Mouse (Mus musculus) stomach, postnatal 0 days (tissue): ENCODE data around the gene Gm12248. TPM values are rescaled to one million over a fixed set of nuclear protein-coding genes. Genes with fewer than 3 reads are reported as not detected.

ENCODE experiments used
- ATAC-seq: fragments of 200-750 bp; cut with Nextera tagmentation; 2 replicates; pipeline ENCODE4 v1.8.0; 2017; ENCODE audit not compliant: low FRiP score, low TSS enrichment
- DNase-seq: peaks from one replicate; pipeline ENCODE4 v3.0.0-alpha.2; 2016; ENCODE audit warnings: low spot score
- H3K27ac ChIP-seq: fragments of 300-500 bp; sonication (generic); replicated peaks from 2 replicates; pipeline ENCODE4 v1.5.1; 2014; ENCODE audit warnings: mild to moderate bottlenecking, control low read depth
- H3K27me3 ChIP-seq: fragments of 300-500 bp; sonication (generic); 2 replicates; pipeline ENCODE4 v1.6.1; 2014; ENCODE audit warnings: low read length; ENCODE audit not compliant: control insufficient read depth, insufficient read depth
- H3K36me3 ChIP-seq: fragments of 300-500 bp; sonication (generic); 2 replicates; pipeline ENCODE4 v1.6.1; 2014; ENCODE audit warnings: low read length, mixed read lengths; ENCODE audit not compliant: control insufficient read depth, insufficient read depth
- H3K4me1 ChIP-seq: fragments of 300-500 bp; sonication (generic); replicated peaks from 2 replicates; pipeline ENCODE4 v1.6.1; 2014; ENCODE audit warnings: antibody characterized with exemption; ENCODE audit not compliant: control insufficient read depth, insufficient read depth
- H3K4me2 ChIP-seq: fragments of 300-500 bp; sonication (generic); replicated peaks from 2 replicates; pipeline ENCODE4 v1.6.1; 2014; ENCODE audit warnings: low read depth, mild to moderate bottlenecking, control low read depth, moderate library complexity
- H3K4me3 ChIP-seq: fragments of 300-500 bp; sonication (generic); 2 replicates; pipeline ENCODE4 v1.5.1; 2014; ENCODE audit warnings: low read depth, low read length, control low read depth
- H3K9ac ChIP-seq: fragments of 300-500 bp; sonication (generic); 2 replicates; pipeline ENCODE4 v1.6.1; 2014; ENCODE audit warnings: mild to moderate bottlenecking, low read length, control low read depth, mixed read lengths
- H3K9me3 ChIP-seq: fragments of 300-500 bp; sonication (generic); 2 replicates; pipeline ENCODE4 v1.6.1; 2016; ENCODE audit warnings: low read length; ENCODE audit not compliant: control insufficient read depth
- CTCF ChIP-seq: IDR thresholded peaks from 2 replicates; pipeline ENCODE4 v1.5.1; 2016; ENCODE audit warnings: antibody characterized with exemption, low read depth, mild to moderate bottlenecking, moderate library complexity
- EP300 ChIP-seq: optimal IDR thresholded peaks from 2 replicates; pipeline ENCODE3; 2016; ENCODE audit warnings: antibody characterized with exemption
- WGBS: fragments of 180-500 bp; shearing (Covaris S2); extraction: QIAGEN DNeasy Blood & Tissue Kit; methylation state at CpG from one replicate; pipeline ENCODE4 v1.1.7; 2014; 5-methylcytosine and 5-hydroxymethylcytosine counted together
- polyA plus RNA-seq: library from polyadenylated mRNA; unstranded; fragments of >200 nt; fragmentation: Nextera tagmentation; extraction: Ambion mirVana; gene quantifications from 2 replicates; pipeline ENCODE4 v1.2.1, GENCODE M21; 2015

Gene Gm12248
- polyA plus RNA-seq, 1 experiment from 2014 or later, result not detected

DNA sequence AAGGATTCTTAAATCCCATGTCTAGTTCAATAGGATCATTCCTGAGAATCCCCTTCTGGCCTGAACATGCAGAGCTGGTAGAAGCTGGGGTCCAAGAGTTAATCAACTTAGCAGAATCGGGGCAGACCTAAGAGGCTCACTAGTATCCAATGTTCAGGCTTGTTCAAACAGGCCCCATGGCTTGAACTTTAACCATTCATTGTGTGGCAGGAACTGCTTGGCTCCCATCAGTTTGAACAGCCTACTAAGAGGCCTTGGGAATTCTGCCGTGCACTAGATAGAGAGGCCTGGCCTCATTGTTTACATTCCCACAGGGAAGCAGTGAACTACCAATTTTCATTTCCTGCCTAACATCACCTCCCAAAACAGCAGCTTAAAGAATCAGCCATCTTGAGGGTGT lies 71.3 kb downstream of the Gm12248 start:
- Histone ChIP-seq H3K9ac (peak overlapping the region; percentile 18; the same call in 1 of the 2 replicates), H3K4me1 (peaks cover 31% of the 10 kb centered on the region), H3K4me2 (no peak overlapping the region), H3K36me3 (no peaks in the 10 kb centered on the region), H3K9me3 (no peaks in the 10 kb centered on the region), H3K27ac (peak overlapping the region; percentile 77), H3K27me3 (no peaks in the 10 kb centered on the region), H3K4me3 (no peak overlapping the region)
- TF ChIP-seq EP300 (no peak), CTCF (no peak)
- 0 out of 2 replicates have a peak, but pooled peaks have one; percentile 49 for ATAC-seq
- WGBS, result 4% methylated on average over 2 of the region's 2 CpGs
- no peak for DNase-seq

DNA sequence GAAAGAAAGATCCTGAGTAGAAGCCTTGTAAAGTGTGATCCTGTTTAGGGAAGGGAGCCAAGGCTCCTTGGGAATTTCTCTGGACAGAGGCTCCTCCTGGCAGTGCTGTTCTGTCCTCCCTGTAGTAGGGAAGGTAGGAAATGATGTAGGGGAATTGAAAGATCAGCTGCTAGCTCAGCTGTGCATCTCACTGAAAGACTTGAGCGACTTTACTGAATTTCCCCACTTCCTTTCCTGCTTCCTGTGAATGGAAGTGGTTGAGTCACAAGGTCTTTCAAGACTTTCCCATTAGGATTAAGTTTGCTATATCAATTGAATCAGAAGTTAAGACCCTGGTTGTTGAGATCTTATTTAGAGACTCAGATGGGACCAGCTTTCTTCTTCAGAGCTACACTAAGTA lies 71.8 kb downstream of the Gm12248 start:
- TF ChIP-seq CTCF, result no peak
- TF ChIP-seq EP300, result no peak
- peaks cover 35% of the 10 kb centered on the region for H3K4me1 ChIP-seq
- no peaks in the 10 kb centered on the region for H3K36me3 ChIP-seq
- DNase-seq (no peak), ATAC-seq (no peak)
- H3K4me3 ChIP-seq, result no peak overlapping the region
- H3K9ac ChIP-seq, result no peak overlapping the region
- H3K9me3 ChIP-seq, result no peaks in the 10 kb centered on the region
- H3K27me3 ChIP-seq, result no peaks in the 10 kb centered on the region
- peak overlapping the region; percentile 77 for H3K27ac ChIP-seq
- H3K4me2 ChIP-seq, result no peak overlapping the region
- WGBS, result 23% methylated on average over 1 of the region's 1 CpGs

DNA sequence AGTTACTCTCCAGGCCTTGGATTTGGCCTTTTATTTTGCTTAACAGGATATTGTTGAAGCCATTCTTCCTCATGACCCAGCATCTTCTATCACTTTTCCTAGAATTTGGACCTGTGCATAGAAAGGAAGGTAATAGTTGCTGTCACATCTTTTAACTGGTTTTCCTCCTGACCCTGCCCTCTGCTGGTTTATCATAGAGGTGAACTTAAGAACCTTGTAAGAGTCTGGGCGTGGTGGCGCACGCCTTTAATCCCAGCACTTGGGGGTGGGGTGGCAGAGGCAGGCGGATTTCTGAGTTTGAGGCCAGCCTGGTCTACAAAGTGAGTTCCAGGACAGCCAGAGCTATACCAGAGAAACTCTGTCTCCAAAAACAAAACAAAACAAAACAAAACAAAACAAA lies 74.2 kb downstream of the Gm12248 start:
- TF ChIP-seq CTCF, result peak; percentile 34; the same call in 1 of the 2 replicates
- TF ChIP-seq EP300, result no peak
- H3K27me3 ChIP-seq, result no peaks in the 10 kb centered on the region
- H3K36me3 ChIP-seq, result no peaks in the 10 kb centered on the region
- H3K4me1 ChIP-seq, result peaks cover 33% of the 10 kb centered on the region
- H3K27ac ChIP-seq, result peak overlapping the region; percentile 13; the same call in 1 of the 2 replicates
- 71% methylated on average over 4 of the region's 4 CpGs for WGBS
- DNase-seq, result no peak
- H3K9me3 ChIP-seq, result no peaks in the 10 kb centered on the region
- H3K4me2 ChIP-seq, result no peak overlapping the region
- ATAC-seq, result no peak
- H3K4me3 ChIP-seq, result no peak overlapping the region
- H3K9ac ChIP-seq, result no peak overlapping the region

DNA sequence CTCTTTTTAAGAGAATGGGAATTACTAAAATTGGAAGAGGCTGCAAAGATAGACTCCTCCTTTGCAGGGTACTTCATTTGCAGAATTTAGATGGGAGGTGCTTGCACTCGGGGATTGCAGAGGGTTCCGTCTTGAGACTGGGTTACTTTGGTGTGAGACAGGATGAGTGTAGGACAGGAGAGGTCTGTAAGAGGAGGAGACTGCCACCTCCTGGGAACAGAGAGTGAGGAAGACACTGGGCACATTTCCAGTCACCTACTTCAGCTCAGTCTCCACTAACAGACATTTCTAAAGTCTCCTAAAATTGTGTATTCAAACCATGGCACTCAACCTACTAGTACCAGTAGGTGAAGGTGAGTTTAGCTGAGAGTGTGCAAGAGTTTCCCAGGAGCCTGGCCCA lies 74.6 kb downstream of the Gm12248 start:
- H3K27ac ChIP-seq, result peak overlapping the region; percentile 13; the same call in 1 of the 2 replicates
- TF ChIP-seq CTCF (peak; percentile 53), EP300 (no peak)
- no peaks in the 10 kb centered on the region for H3K9me3 ChIP-seq
- no peak overlapping the region for H3K4me2 ChIP-seq
- WGBS, result 33% methylated on average over 2 of the region's 2 CpGs
- no peaks in the 10 kb centered on the region for H3K36me3 ChIP-seq
- H3K9ac ChIP-seq, result no peak overlapping the region
- H3K4me3 ChIP-seq, result no peak overlapping the region
- H3K4me1 ChIP-seq, result peaks cover 33% of the 10 kb centered on the region
- DNase-seq (no peak), ATAC-seq (peak; percentile 39; the same call in 1 of the 2 replicates)
- no peaks in the 10 kb centered on the region for H3K27me3 ChIP-seq

DNA sequence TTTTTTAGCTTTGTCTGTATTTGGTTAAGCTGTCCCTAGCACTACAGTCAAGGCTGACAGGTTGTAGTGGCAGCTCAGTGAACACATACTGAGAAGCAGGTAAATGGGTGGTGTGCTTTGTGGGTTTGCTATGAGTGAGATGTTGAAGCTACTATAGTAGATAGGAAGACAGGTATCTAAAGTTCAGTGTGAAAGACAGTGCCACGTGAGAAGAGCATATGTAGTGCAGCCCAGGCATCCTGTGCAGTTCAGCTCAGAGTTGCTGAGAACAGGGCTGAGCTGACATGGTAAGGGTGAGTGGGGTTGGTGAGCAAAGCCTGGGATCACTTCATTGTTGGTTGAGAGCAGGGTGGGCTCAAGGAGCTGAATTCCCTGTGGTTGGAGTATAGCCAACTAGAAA lies 75.5 kb downstream of the Gm12248 start:
- Histone ChIP-seq H3K36me3 (no peaks in the 10 kb centered on the region), H3K4me3 (no peak overlapping the region), H3K4me1 (peaks cover 33% of the 10 kb centered on the region), H3K27me3 (no peaks in the 10 kb centered on the region), H3K9me3 (no peaks in the 10 kb centered on the region), H3K27ac (peak overlapping the region; percentile 65; the same call in 1 of the 2 replicates), H3K9ac (0 out of 2 replicates have a peak overlapping the region, but pooled peaks have one; percentile 31), H3K4me2 (no peak overlapping the region; the same call in 1 of the 2 replicates)
- ATAC-seq (0 out of 2 replicates have a peak, but pooled peaks have one; percentile 2), DNase-seq (no peak)
- no peak for TF ChIP-seq CTCF
- TF ChIP-seq EP300, result no peak
- 41% methylated on average over 1 of the region's 1 CpGs for WGBS

- no peaks in the 10 kb centered on the region for H3K27me3 ChIP-seq
- H3K36me3 ChIP-seq, result no peaks in the 10 kb centered on the region
- peaks cover 25% of the 10 kb centered on the region for H3K4me1 ChIP-seq
- H3K9me3 ChIP-seq, result no peaks in the 10 kb centered on the region
- DNase-seq (no peak), ATAC-seq (no peak)
- no peak overlapping the region for H3K4me2 ChIP-seq
- H3K27ac ChIP-seq, result peak overlapping the region; percentile 35
- TF ChIP-seq EP300 (no peak), CTCF (no peak)
- 39% methylated on average over 3 of the region's 3 CpGs for WGBS
- no peak overlapping the region for H3K4me3 ChIP-seq
- H3K9ac ChIP-seq, result no peak overlapping the region
Observed at GRCm38 (mm10) chr11:58016371-58016770, 76.6 kb downstream of the Gm12248 start.
